Mouse (Mus musculus) spleen, postnatal 10 days (tissue): ENCODE measurements around the gene Sla2.
"Not testable (repeated sequence)": the region's sequence is repeated elsewhere in the genome, so short reads cannot be mapped to it uniquely, and the experiment has no call there.

ENCODE experiments used
- DNase-seq, 2 experiments: peaks; one replicate each; pipeline ENCODE4 v3.0.0; 2021 to 2022; ENCODE audit warnings: low spot score in 2 of 2

The Sla2 gene

GRCm38 (mm10) chr2:156901344-156901743, 14.4 kb upstream of the Sla2 start:
- DNase-seq, result no peak

- DNase-seq, result no peak
These were observed 12.2 kb upstream of the Sla2 start for GRCm38 (mm10) chr2:156899184-156899583.

DNA sequence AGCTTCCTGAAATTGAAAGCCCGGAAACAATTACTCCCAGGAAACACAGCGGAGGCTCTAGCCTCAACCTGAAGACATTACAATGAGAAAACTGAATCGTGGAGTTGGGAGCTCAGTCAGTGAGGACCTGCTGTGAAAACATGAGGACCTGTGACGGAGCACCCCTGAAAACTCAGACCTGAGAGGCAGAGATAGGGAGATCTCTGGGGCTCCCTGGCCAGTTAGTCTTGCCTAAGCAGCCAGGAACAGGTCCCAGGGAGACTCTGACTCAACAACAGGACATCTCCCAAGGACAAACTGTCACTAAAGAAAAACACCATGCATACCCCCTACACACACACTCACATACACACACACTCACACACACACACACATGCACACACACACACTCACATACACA, 11.4 kb upstream of the Sla2 start:
- no peak for DNase-seq

- DNase-seq, result no peak
These were observed 10.0 kb upstream of the Sla2 start for GRCm38 (mm10) chr2:156897034-156897433.

DNA sequence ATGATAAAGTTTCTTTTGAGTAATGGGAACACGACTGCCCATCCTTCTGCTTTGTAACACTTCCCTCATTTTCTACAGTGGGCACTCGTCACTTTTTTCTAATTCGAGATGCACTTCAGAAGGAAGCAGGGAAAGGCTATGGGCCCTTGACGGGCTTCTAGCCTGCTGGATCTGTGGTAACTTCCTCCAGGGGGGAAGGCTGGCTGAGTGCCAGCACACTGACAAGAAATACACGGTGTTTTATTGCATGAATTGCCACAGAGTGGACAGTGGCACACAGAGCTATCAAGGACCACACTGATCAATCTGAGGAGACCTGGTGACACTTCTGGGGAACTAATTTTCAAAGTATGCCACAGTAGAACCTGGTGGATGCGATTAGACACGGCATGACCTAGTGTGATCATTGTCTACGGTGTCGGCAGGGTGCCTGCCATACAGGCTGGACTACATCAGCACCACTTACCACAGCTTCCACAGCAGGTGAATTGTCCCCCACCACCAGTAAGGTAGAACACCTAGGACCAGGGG, 9.5 kb upstream of the Sla2 start:
- DNase-seq, result no peak

DNA sequence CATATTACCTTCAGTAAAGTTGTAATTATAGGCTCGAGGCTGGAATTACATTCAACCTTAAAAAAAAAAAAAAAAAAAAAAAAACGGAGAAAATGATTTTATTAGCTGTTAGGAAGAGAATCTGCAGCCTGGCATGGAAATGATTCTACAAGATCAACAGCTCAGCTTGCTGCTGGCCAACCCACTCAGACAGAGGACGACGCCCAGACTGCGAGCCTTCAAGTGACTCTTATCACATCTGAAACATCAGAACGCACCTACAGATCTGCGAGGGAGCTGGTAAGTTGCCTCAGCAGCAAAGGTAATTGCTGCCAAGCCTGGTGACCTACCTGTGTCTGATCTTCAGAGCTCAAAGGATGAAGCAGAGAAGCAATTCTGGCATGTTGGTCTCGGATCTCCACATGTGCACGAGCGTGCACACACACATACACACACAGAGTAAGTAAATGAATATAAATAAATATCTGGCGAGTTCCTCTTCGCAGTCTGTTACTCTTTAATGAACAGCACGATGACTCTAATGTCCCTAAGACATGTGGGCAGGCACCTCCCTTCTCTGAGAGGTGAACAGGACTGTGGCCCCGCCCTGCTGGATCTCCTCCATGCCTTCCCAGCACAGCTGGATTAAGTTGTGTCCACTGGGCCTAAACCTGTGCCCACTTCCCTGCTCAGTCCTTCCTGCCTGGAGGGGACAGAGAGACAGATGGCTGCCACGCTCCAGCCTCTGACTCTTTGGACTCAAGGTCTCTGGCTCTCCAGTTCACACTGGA, 7.7 kb upstream of the Sla2 start:
- no peak for DNase-seq

DNA sequence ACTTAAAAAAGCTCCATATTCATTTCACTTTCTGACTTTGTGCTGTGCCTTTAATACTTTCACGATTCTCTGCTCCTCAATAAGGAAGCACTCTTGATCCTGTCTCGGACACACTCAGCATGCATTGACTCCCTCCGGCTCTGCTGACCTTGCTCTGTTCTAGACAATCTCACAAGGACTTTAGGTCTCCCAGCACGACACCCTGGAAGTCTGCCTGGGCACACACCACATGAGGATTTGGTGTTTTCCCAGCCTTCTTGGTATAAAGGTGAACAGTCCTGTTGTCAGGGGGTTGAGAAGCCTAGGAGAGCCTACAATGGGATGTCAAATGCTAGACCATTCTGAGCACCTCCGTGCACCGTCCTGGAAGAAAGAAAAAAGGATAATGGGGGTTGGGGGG, 5.8 kb upstream of the Sla2 start:
- no peak for DNase-seq

- DNase-seq, result no peak
These were observed 5.2 kb upstream of the Sla2 start for GRCm38 (mm10) chr2:156892240-156892639.

DNA sequence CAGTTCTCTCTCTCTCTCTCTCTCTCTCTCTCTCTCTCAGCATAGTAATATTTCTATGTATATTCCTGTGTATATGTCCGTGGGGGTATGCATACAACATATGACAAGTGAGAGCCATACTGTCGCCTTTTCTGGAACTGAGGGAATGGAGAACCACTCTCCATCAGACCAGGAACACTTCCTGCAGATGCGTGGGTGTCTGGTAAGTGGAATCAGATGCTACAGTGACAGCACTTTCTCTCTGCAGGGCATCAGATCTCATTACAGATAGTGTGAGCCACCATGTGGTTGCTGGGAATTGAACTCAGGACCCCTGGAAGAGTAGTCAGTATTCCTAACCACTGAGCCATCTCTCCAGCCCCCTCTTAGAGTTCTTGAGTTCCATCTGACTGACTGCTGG, 1.5 kb upstream of the Sla2 start:
- no peak for DNase-seq

DNA sequence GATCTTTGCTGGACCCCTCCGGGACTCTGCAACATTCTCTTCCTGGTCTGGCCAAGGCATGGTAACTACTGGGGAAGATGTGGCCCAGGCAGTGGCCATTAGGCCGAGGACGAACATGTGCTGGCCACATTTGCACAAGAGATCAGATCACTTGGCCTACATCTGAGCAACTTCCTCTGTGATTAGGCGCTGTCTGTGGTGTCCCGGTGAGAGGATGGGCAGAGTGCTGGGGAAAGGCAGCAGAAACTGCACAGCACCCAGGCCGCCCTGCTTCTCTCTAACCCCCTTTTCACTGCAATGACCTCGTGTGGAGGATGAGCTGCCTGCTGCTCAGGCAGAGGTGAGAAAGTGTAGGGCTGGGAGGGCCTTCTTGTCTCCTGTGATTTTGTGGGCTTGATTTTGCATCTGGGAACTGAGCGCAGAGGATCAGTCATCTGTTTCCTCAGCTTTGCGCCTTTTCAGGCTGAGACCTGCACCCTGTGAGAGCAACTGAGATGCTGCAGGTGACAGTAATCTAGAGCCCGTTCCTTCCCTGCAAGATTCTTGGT, 834 bp downstream of the Sla2 start:
- no peak for DNase-seq

DNA sequence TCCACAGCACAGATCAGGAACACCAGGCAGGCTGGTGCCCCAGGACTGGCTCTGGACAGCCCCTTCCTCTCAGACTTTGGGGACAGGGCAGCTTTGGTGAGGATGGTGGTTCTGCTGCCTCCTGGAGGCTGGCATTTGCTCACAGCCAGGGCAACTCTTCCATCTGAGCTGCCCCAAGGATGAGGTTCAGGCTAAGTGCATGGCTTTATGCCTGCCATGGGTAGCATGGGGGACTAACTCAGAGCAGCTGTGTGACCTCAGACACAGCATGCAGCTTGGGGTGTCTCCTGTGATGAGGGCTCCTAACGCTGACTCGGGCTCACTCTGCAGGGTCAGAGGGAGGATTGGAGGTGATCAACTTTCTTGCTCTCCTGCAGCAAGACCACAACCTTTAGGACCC, 1.3 kb downstream of the Sla2 start:
- not testable (repeated sequence) for DNase-seq

DNA sequence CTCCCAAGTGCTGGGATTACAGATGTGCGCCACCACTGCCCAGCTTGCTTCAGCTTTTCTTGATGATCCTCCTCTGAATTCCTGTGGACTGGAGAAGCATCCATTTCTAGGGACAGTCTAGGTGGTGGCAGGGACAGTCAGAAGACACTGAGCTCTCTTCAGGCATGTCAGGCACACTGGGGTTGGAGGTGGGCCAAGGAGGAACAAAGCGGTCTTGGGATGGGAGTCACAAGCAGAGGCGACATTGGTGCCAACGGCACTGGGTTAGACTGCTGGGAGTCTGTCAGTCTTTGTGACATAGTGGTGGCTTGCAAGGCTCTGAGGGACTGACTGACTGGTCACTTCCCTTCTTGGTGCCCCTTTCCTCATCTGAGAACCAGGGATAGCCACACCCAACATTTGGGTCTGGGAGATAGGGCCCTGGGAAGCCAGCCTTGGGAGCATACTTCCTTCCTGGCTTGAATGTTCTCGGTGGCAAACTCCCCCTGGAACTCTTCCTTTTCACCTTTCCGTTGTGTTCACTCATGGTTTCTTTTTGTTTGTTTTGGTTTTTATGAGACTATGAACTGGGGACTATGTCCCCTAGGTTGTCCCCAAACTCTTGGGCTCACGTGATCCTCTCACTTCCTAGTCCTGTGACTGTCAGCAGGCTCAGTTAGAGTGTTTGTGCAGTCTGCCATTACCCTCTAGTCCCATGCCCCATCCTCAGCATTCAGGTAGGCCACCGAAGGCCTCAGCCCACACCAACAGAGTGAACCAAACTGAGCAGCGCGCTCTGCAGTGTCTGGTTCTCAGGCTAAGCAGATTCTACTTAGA, 2.4 kb downstream of the Sla2 start:
- no peak for DNase-seq

- DNase-seq, result peak in 1 of 2 experiments; percentile 38
These were observed 4.5 kb downstream of the Sla2 start for GRCm38 (mm10) chr2:156882431-156883001.

DNA sequence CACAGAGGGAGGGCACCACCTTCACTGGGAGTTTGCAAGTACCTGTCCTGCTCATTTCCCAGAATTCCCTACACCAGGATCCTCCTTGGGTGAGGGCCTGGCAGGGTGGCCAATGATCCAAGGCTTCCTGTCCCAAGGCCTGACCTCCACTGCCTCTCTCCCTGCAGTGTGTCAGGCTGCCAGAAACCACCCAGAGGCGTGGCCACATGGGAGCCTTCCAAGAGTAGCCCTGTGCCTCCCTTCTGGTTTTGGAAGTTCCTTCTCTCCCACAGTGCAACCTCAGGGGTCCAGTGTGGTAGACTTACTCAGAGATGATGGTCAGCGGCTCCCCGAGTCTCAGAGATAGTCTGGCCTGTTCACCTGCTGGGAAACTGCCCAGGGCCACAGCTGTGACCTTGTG, 7.5 kb downstream of the Sla2 start:
- DNase-seq, result no peak

DNA sequence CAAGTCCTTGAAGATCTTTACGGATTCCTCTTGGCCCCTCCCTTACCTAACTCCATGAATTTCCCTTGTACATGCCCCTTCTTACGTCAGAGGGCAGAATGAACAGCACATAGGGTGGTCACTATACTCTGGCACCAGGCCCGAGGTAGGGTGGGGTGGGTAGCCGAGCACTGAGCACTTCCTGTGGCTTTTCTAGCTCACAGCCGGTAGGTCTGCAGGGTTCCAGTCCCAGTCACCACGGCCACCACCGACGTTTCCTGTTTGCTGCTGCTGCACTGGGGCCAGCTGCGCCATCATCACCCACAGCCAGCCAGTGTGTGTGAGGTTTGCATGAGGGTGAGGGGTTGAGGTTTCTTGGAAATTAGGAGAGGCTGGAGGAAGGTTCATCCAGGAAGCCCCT, 9.3 kb downstream of the Sla2 start:
- peak in 1 of 2 experiments; percentile 55 for DNase-seq

- no peak for DNase-seq
These were observed 12.1 kb downstream of the Sla2 start for GRCm38 (mm10) chr2:156874760-156875510.

DNA sequence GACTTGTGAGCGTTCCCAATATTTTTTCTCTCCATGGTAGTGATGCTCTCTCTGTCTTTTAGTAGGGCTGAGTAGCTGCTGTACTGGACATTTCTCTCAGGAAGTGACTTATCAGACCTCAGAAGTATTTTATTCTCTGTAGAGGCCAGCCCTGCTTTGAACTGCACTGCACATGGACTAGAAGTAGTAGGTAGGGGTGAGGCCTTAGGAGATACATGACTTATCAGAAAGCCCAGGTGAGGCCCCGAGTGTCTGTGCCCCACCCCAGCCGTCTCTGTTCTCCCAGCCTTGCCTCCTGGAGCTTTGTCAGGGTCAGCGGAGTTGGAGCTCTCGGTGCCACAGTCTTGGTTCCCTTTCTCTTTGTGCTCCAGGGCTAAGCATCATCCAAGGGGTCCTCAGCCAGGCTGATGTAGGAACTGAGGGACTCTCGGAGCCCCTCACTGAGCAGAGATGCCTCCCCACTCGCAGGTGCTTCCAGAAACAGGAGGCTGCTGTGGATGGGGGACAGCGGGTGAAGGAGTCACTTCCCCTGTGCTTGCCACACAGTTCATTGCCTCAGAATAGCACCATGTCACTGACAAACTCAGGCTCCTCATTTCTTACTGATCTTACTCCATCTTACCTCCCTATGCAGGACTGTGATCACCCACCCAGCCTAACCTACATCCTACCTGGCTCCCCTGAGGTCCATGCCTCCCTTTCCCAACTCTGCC, 12.8 kb downstream of the Sla2 start:
- DNase-seq, result no peak

GRCm38 (mm10) chr2:156873629-156874028, 13.4 kb downstream of the Sla2 start:
- peak; percentile 49 to 70 for DNase-seq

DNA sequence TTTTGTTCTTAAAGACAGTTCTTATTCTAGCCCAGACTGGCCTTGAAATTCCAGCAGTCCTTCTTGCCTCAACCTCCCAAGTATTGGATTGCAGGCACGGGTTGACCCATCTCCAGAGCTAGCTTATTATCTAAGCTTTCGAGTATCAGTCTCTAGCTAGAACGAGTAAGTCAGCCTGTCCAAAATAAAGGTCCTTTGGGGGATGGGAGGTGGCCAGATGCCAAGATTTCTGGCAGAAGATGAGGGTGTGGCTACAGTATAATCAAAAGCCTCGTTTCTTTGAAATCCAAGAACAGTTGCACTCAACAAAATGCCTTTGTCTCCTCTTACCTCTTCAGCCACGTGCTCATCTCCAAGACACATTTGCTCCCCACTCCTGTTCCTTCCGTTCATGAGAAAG, 16.5 kb downstream of the Sla2 start:
- no peak for DNase-seq

DNA sequence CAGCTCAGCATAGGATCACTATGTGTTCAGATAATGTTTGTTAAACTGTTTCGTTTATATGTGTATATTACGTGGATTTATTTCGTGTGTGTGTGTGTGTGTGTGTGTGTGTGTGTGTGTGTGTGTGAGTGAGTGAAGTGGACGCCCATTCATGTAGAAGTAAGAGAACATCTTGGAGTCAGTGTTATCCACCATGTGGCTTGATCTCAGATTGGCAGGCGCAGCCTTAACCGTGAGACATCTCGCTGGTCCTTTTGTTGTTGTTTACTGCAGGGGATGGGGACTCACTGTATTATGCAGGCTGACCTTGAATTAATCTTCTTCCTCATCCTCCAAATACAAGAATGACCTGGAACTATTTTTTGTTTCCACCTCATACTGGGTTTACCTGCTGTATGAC, 17.4 kb downstream of the Sla2 start:
- no peak for DNase-seq

- no peak for DNase-seq
These were observed 18.0 kb downstream of the Sla2 start for GRCm38 (mm10) chr2:156868994-156869393.
